Mouse (Mus musculus): ENCODE results near the gene D16Ertd472e. TPM values are rescaled to one million over a fixed set of nuclear protein-coding genes. Genes with fewer than 3 reads are reported as not detected.

Gene D16Ertd472e
- 60.7 TPM for polyA plus RNA-seq (2017; shearing (Covaris generic))

DNA sequence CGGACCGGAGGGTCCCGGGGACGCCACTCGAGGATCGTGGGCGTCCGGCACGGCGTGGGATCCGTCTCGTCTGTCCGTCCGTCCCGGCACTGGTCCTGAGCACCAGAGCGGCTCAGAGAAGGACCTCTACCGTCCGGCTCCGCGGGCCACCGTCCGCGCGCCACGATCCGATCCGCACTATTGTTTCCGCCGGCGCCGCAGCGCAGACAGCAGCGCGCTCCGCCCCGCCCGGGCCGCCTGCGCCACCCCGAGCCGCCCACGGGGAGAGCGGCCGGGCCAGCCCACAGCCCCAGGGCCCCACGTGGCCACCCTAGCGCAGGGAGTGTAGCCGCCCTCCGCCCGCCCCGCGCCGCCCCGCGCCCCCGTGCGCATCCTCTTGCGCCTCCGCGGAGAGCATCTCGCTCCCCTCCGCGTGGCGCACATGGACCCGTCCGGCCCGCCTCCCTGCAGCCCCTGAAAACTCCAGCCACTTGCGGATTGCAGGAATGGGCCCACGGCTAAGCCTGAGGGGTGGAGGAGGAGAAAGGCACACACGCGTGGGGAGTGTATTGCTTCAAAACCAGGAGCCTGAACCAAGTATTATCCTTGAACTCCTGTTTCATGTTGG is at the start of gene D16Ertd472e:
Gene D16Ertd472e, minus strand, starts transcription at position 231 of the 607 bp plus-strand sequence.

Other genes with a start within 250 kb of the D16Ertd472e start
- 4.5 TPM for gene Btg3, start 199.5 kb downstream of the D16Ertd472e start, polyA plus RNA-seq (2017; shearing (Covaris generic))

Data from activated CD4-positive, CD25-positive, alpha-beta regulatory T cell, adult 9 weeks (primary cell).